In the genomic region with DNA sequence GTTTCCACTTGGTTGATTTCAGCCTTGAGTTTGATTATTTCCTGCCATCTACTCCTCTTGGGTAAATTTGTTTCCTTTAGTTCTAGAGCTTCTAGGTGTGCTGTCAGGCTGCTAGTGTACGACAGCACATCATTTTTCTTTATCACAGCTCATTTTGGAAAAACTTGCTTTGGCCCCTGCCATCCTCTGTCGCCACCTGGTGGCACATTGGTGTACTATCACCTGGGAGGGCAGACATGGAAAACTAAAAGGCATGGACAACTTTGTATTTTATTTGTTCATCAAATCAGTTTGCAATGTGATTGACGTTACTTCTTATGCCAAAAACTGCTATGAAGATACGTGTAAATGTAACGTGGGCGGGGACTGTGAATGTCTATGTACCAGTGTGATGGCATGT, we compare ENCODE assay signal across 9 mouse cellular contexts. TPM values are rescaled to one million over a fixed set of nuclear protein-coding genes. Genes with fewer than 3 reads are reported as not detected.
DNase-seq lines count a peak whose midpoint lies in the region; ATAC-seq lines count a peak whose summit lies in the region.
"Had no signal": no experiment of that assay in that cellular context is flagged by ENCODE, and none has a peak within 500 bp of the region (broad histone marks: within the 10 kb centered on the region; RNA-seq: fewer than 3 reads in every experiment).

No protein-coding gene starts in this region.

- no peak overlapping the region for H3K4me2 ChIP-seq in hindbrain, embryonic 14.5 days (replicated peaks)
- H3K4me2 ChIP-seq in hindbrain, embryonic 16.5 days (ENCODE audit: low read length): no peak overlapping the region
- H3K4me2 ChIP-seq: embryonic facial prominence, embryonic 13.5 days had no signal

- no peak overlapping the region for H3K4me3 ChIP-seq in hindbrain, embryonic 14.5 days (replicated peaks; ENCODE audit: low read length)
- H3K4me3 ChIP-seq in hindbrain, embryonic 16.5 days (ENCODE audit: low read length): no peak overlapping the region
- H3K4me3 ChIP-seq: embryonic facial prominence, embryonic 13.5 days had no signal

- H3K9me3 ChIP-seq in hindbrain, embryonic 14.5 days (ENCODE audit: control insufficient read depth, low read length): no peaks in the 10 kb centered on the region
- H3K9me3 ChIP-seq in hindbrain, embryonic 16.5 days (ENCODE audit: control insufficient read depth, low read length): no peaks in the 10 kb centered on the region
- H3K9me3 ChIP-seq: embryonic facial prominence, embryonic 13.5 days had no signal

- H3K27ac ChIP-seq in hindbrain, embryonic 14.5 days: no peak overlapping the region
- no peak overlapping the region for H3K27ac ChIP-seq in hindbrain, embryonic 16.5 days (ENCODE audit: low read depth, low read length)
- H3K27ac ChIP-seq: embryonic facial prominence, embryonic 13.5 days had no signal

- 27% methylated on average over 6 of the region's 6 CpGs for WGBS in hindbrain, embryonic 14.5 days
- 29% methylated on average over 6 of the region's 6 CpGs for WGBS in hindbrain, embryonic 16.5 days

- H3K4me1 ChIP-seq in hindbrain, embryonic 14.5 days (replicated peaks; ENCODE audit: control insufficient read depth, insufficient read depth, low read length): no peaks in the 10 kb centered on the region
- H3K4me1 ChIP-seq in hindbrain, embryonic 16.5 days (ENCODE audit: control insufficient read depth, insufficient read depth, low read depth, low read length): no peaks in the 10 kb centered on the region
- H3K4me1 ChIP-seq: embryonic facial prominence, embryonic 13.5 days had no signal

- no peaks in the 10 kb centered on the region for H3K27me3 ChIP-seq in hindbrain, embryonic 14.5 days (ENCODE audit: control insufficient read depth, insufficient read depth, low read length)
- H3K27me3 ChIP-seq in hindbrain, embryonic 16.5 days (replicated peaks; ENCODE audit: control insufficient read depth, insufficient read depth, low read length): no peaks in the 10 kb centered on the region
- H3K27me3 ChIP-seq: embryonic facial prominence, embryonic 13.5 days had no signal

- peak; percentile 55 for DNase-seq in hindbrain, embryonic 14.5 days (ENCODE audit: low spot score)
- peak; percentile 52 for DNase-seq in A20 (ENCODE audit: low read depth, low spot score)
- peak; percentile 16 for DNase-seq in Muller cell, postnatal 12 days (ENCODE audit: inconsistent ontology term)
- DNase-seq in cerebellum, postnatal 25 days: peak; percentile 56 to 75
- peak; percentile 44 to 46 for DNase-seq in kidney, postnatal 25 days
- DNase-seq in natural killer cell, adult 2 months (ENCODE audit: low spot score in 2 of 2): peak; percentile 19 to 28

- no peak overlapping the region for H3K9ac ChIP-seq in hindbrain, embryonic 14.5 days
- H3K9ac ChIP-seq in hindbrain, embryonic 16.5 days (ENCODE audit: low read depth, low read length): no peak overlapping the region
- H3K9ac ChIP-seq: embryonic facial prominence, embryonic 13.5 days had no signal

- no peak for ATAC-seq in hindbrain, embryonic 14.5 days (ENCODE audit: low FRiP score)
- no peak for ATAC-seq in hindbrain, embryonic 16.5 days
- ATAC-seq in activated CD4-positive, CD25-positive, alpha-beta regulatory T cell, adult 4 months: no peak

- no peaks in the 10 kb centered on the region for H3K36me3 ChIP-seq in hindbrain, embryonic 14.5 days (replicated peaks; ENCODE audit: control insufficient read depth, insufficient read depth)
- H3K36me3 ChIP-seq in hindbrain, embryonic 16.5 days (ENCODE audit: control insufficient read depth, insufficient read depth, low read length): no peaks in the 10 kb centered on the region
- H3K36me3 ChIP-seq: embryonic facial prominence, embryonic 13.5 days had no signal

RNA-seq across cellular contexts. Expression of a gene that starts 59.3 kb away (rescaled TPM):
- polyA plus RNA-seq in hindbrain, embryonic 14.5 days (2014; fragmentation: Nextera tagmentation; extraction: Ambion mirVana): 9.6 and 10.5 TPM in 2 replicates
- polyA plus RNA-seq in hindbrain, embryonic 16.5 days (2015; fragmentation: Nextera tagmentation; extraction: Ambion mirVana): 15.3 and 16.3 TPM in 2 replicates
- 1 to 10 TPM in 1 of 2 experiments, under 1 TPM in 1; 0.40 to 1.2 TPM for polyA plus RNA-seq in activated CD4-positive, CD25-positive, alpha-beta regulatory T cell, adult 4 months (2017; shearing (Covaris generic))
